Mouse (Mus musculus) erythroblast, embryonic 14.5 days (primary cell): ENCODE measurements around the gene Slc4a3.

Experiments used
- GATA1 ChIP-seq: IDR thresholded peaks from 2 replicates; pipeline ENCODE4 v1.6.1; 2012; ENCODE audit warnings: low read length, inconsistent platforms, mixed read lengths
- TAL1 ChIP-seq: IDR thresholded peaks from 3 replicates; pipeline ENCODE4 v1.6.1; 2012; ENCODE audit warnings: low read length, inconsistent platforms, mixed read lengths

DNA sequence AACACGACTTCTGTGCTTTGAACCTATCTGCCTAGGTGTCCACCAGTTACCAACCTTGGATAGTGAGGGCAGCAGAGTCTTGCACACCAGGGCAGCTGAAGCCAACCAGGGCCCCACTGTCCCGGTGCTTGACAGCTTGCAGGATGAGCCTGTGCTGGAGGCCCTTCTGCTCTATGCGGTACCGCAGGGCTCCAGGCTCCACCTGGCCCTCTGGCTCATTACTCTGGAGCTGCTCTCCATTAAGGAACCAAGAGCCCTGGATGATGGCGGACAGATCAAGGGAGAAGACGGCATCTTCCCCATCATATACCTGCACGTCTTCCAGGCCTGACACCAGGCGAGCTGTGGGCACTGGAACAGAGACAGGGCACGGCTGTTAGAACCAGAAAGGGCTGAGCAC is 44.2 kb upstream of the Slc4a3 start:
- TF ChIP-seq GATA1 (no peak), TAL1 (no peak)
